Mouse (Mus musculus) liver, embryonic 14.5 days (tissue): ENCODE results near the gene Ube2q2. TPM values are rescaled to one million over a fixed set of nuclear protein-coding genes. Genes with fewer than 3 reads are reported as not detected.
A peak's percentile ranks its signal among the peaks of the same experiment; 100 is the strongest.

ENCODE experiments used
- ATAC-seq: fragments of 200-750 bp; cut with Nextera tagmentation; 2 replicates; pipeline ENCODE4 v1.8.0; 2017; ENCODE audit warnings: moderate number of reproducible peaks, mild to moderate bottlenecking, moderate library complexity; ENCODE audit not compliant: insufficient read depth
- DNase-seq, 3 experiments: peaks; one replicate each; pipeline ENCODE4 v3.0.0-alpha.2; 2012 to 2013; ENCODE audit warnings: low read depth in 3 of 3, low spot score in 3 of 3
- H3K27ac ChIP-seq: fragments of 300-500 bp; sonication (generic); 2 replicates; pipeline ENCODE4 v1.5.1; 2014; ENCODE audit warnings: moderate library complexity, mild to moderate bottlenecking, control low read depth, inconsistent platforms
- H3K27me3 ChIP-seq: fragments of 300-500 bp; sonication (generic); 2 replicates; pipeline ENCODE4 v1.6.1; 2014; ENCODE audit warnings: mild to moderate bottlenecking, low read length, moderate library complexity; ENCODE audit not compliant: control insufficient read depth, insufficient read depth
- H3K36me3 ChIP-seq: fragments of 300-500 bp; sonication (generic); replicated peaks from 2 replicates; pipeline ENCODE4 v1.6.1; 2014; ENCODE audit warnings: low read depth; ENCODE audit not compliant: control insufficient read depth, insufficient read depth
- H3K4me1 ChIP-seq, 2 experiments: fragments of 200-500 bp in 1 of 2; fragments of 300-500 bp in 1 of 2; sonication (generic) in 1 of 2; replicated peaks; 2 replicates each; pipeline ENCODE4 v1.6.1; 2012 to 2014; ENCODE audit warnings: antibody characterized with exemption in 1 of 2, inconsistent platforms in 1 of 2, low read length in 1 of 2; ENCODE audit not compliant: control insufficient read depth in 2 of 2, insufficient read depth in 2 of 2
- H3K4me2 ChIP-seq: fragments of 300-500 bp; sonication (generic); 2 replicates; pipeline ENCODE4 v1.6.1; 2014; ENCODE audit warnings: low read depth, mild to moderate bottlenecking, control low read depth, moderate library complexity
- H3K4me3 ChIP-seq, 2 experiments: fragments of 200-500 bp in 1 of 2; fragments of 300-500 bp in 1 of 2; sonication (generic) in 1 of 2; 2 replicates each; pipeline ENCODE4 v1.5.1; 2012 to 2014; ENCODE audit warnings: low read depth in 2 of 2, low read length in 2 of 2, mild to moderate bottlenecking in 2 of 2, control low read depth in 1 of 2, inconsistent platforms in 1 of 2, moderate library complexity in 1 of 2; ENCODE audit not compliant: insufficient read depth in 1 of 2
- H3K9ac ChIP-seq: fragments of 300-500 bp; sonication (generic); replicated peaks from 2 replicates; pipeline ENCODE4 v1.6.1; 2014; ENCODE audit warnings: mild to moderate bottlenecking, control low read depth, moderate library complexity
- H3K9me3 ChIP-seq: fragments of 300-500 bp; sonication (generic); 2 replicates; pipeline ENCODE4 v1.6.1; 2016; ENCODE audit warnings: low read length, mixed read lengths; ENCODE audit not compliant: control insufficient read depth
- CTCF ChIP-seq: IDR thresholded peaks from 2 replicates; pipeline ENCODE4 v1.5.1; 2016; ENCODE audit warnings: antibody characterized with exemption, low read depth, control low read depth
- EP300 ChIP-seq: IDR thresholded peaks from 2 replicates; pipeline ENCODE4 v1.6.1; 2016; ENCODE audit warnings: antibody characterized with exemption, low read depth
- WGBS: fragments of 180-500 bp; shearing (Covaris S2); extraction: QIAGEN DNeasy Blood & Tissue Kit; methylation state at CpG from one replicate; pipeline ENCODE4 v1.1.7; 2014; ENCODE audit not compliant: insufficient replicate concordance; 5-methylcytosine and 5-hydroxymethylcytosine counted together
- polyA plus RNA-seq, 2 experiments: library from polyadenylated mRNA; depleted of rRNA in 1 of 2; stranded (reverse) in 1 of 2; unstranded in 1 of 2; fragments of >200 nt; fragmentation: Nextera tagmentation in 1 of 2; extraction: Ambion mirVana in 1 of 2; gene quantifications; 2 replicates each; pipeline versions ENCODE4 v1.2.1 to v1.2.3; 2012 to 2014

Gene Ube2q2
- polyA plus RNA-seq (2012; rRNA removed) (3.6 and 5.3 TPM in 2 replicates), polyA plus RNA-seq (2014; fragmentation: Nextera tagmentation; extraction: Ambion mirVana) (11.3 and 11.9 TPM in 2 replicates)

- peak; percentile 49 to 53 (median 49) for DNase-seq
- peak within 1 kb of the TSS; percentile 85 for H3K9ac ChIP-seq
Measured at GRCm38 (mm10) chr9:55148854-55149498, at the start of gene Ube2q2. Gene Ube2q2 (plus strand): TSS chr9:55148854.

GRCm38 (mm10) chr9:55101117-55101516, 47.5 kb upstream of the Ube2q2 start:
- DNase-seq (no peak), ATAC-seq (no peak)
- H3K36me3 ChIP-seq, result no peaks in the 10 kb centered on the region
- no peaks in the 10 kb centered on the region for H3K4me1 ChIP-seq
- no peaks in the 10 kb centered on the region for H3K27me3 ChIP-seq
- H3K4me2 ChIP-seq, result no peak overlapping the region
- H3K9ac ChIP-seq, result no peak overlapping the region
- TF ChIP-seq EP300 (no peak), CTCF (no peak)
- H3K4me3 ChIP-seq, result no peak overlapping the region
- 31% methylated on average over 3 of the region's 3 CpGs for WGBS
- H3K27ac ChIP-seq, result no peak overlapping the region
- no peaks in the 10 kb centered on the region for H3K9me3 ChIP-seq

More at GRCm38 (mm10) chr9:55148854-55149498, at the start of gene Ube2q2:
- TF ChIP-seq CTCF (no peak), EP300 (no peak)
- 0 out of 2 replicates have a peak within 1 kb of the TSS, but pooled peaks have one; percentile 35 for H3K27ac ChIP-seq
- 1% methylated on average over 58 of the region's 81 CpGs for WGBS
- H3K27me3 ChIP-seq, result no peaks in the 10 kb centered on the region
- peak within 1 kb of the TSS; percentile 84 to 98 for H3K4me3 ChIP-seq
- no peaks in the 10 kb centered on the region for H3K9me3 ChIP-seq
- peaks cover 11 to 16% of the 10 kb centered on the region in 2 experiments for H3K4me1 ChIP-seq
- H3K36me3 ChIP-seq, result no peaks in the 10 kb centered on the region
- peak within 1 kb of the TSS; percentile 73 for H3K4me2 ChIP-seq
- ATAC-seq, result peak; percentile 82

- H3K4me1 ChIP-seq, result no peaks in the 10 kb centered on the region
- no peak overlapping the region for H3K27ac ChIP-seq
- no peaks in the 10 kb centered on the region for H3K27me3 ChIP-seq
- no peaks in the 10 kb centered on the region for H3K36me3 ChIP-seq
- no peak overlapping the region for H3K4me2 ChIP-seq
- DNase-seq, result no peak
- 40% methylated on average over 8 of the region's 8 CpGs for WGBS
- no peaks in the 10 kb centered on the region for H3K9me3 ChIP-seq
- H3K4me3 ChIP-seq, result no peak overlapping the region
- ATAC-seq, result no peak
- TF ChIP-seq CTCF, result no peak
- no peak for TF ChIP-seq EP300
- no peak overlapping the region for H3K9ac ChIP-seq
Measured at GRCm38 (mm10) chr9:55102186-55102835, 46.3 kb upstream of the Ube2q2 start.

GRCm38 (mm10) chr9:55102931-55103630, 45.6 kb upstream of the Ube2q2 start:
- H3K9ac ChIP-seq, result no peak overlapping the region
- no peak for TF ChIP-seq CTCF
- no peak for TF ChIP-seq EP300
- no peaks in the 10 kb centered on the region for H3K36me3 ChIP-seq
- H3K27ac ChIP-seq, result no peak overlapping the region
- H3K4me1 ChIP-seq, result no peaks in the 10 kb centered on the region
- ATAC-seq (no peak), DNase-seq (no peak)
- 67% methylated on average over 5 of the region's 5 CpGs for WGBS
- no peak overlapping the region for H3K4me3 ChIP-seq
- H3K9me3 ChIP-seq, result no peaks in the 10 kb centered on the region
- no peaks in the 10 kb centered on the region for H3K27me3 ChIP-seq
- H3K4me2 ChIP-seq, result no peak overlapping the region
